Mouse (Mus musculus): Measurements from ENCODE around the gene Ddi2. TPM values are rescaled to one million over a fixed set of nuclear protein-coding genes. Genes with fewer than 3 reads are reported as not detected.

Ddi2 gene
- total RNA-seq, 2 experiments from 2014 or later: 35.0 to 37.6 TPM

GRCm38 (mm10) chr4:141663122-141663931 lies 59.9 kb downstream of the Ddi2 start:
- intact Hi-C loops (cut with DNase I; ENCODE audit: low total_unique reads): no loop called here

GRCm38 (mm10) chr4:141660884-141661283 lies 62.3 kb downstream of the Ddi2 start:
- intact Hi-C loops (cut with DNase I; ENCODE audit: low total_unique reads): no loop called here
- no peak for DNase-seq

More at GRCm38 (mm10) chr4:141663122-141663931, 59.9 kb downstream of the Ddi2 start:
- peak; percentile 42 for DNase-seq

DNA sequence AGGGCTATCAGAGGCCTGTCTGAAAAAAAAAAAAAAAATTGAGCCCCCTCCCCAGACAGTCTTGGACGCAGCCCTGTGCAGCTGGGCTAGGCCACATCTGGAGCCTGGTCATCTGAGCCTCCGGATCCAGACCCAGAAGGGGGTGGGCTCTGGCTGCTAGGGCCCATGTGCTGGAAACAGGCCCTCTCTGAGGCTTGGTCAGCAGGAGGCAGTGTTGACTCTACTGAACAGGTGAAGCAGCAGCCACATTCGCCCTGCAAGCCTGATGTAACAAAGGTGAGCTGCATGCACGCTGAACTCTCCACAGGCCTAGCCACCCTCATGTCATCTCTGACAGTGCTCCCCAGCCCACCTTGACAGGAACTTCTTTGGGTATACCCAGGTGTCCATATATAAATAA lies 63.5 kb downstream of the Ddi2 start:
- peak; percentile 45 for DNase-seq

GRCm38 (mm10) chr4:141658846-141659484 lies 64.3 kb downstream of the Ddi2 start:
- DNase-seq: no peak
- intact Hi-C loops (cut with DNase I; ENCODE audit: low total_unique reads): no loop called here

More for the DNA sequence above, 63.5 kb downstream of the Ddi2 start:
- intact Hi-C loops (cut with DNase I; ENCODE audit: low total_unique reads): no loop called here

DNA sequence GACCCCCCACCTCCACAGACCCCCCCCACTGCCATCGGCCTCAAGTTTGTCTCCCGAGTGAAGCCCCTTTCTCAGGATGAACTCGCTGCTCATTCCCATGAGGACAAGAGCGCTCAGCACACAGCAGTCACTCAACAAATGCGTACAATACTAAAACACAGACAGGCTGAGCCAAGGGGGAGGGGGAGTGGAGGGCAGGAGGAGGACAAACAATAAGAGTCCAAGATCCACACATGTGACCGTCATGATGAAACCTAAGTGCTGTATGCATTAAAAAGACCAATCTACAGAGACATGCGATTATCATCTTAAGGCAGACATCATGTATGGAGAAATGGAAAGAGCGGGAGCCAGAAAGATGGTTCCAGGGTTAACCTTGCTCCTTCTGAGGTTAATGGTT lies 66.3 kb downstream of the Ddi2 start:
- intact Hi-C loops (cut with DNase I; ENCODE audit: low total_unique reads): no loop called here

GRCm38 (mm10) chr4:141655908-141656608 lies 67.2 kb downstream of the Ddi2 start:
- intact Hi-C loops (cut with DNase I; ENCODE audit: low total_unique reads): no loop called here
- DNase-seq: no peak

More for the DNA sequence above, 66.3 kb downstream of the Ddi2 start:
- DNase-seq: no peak

DNA sequence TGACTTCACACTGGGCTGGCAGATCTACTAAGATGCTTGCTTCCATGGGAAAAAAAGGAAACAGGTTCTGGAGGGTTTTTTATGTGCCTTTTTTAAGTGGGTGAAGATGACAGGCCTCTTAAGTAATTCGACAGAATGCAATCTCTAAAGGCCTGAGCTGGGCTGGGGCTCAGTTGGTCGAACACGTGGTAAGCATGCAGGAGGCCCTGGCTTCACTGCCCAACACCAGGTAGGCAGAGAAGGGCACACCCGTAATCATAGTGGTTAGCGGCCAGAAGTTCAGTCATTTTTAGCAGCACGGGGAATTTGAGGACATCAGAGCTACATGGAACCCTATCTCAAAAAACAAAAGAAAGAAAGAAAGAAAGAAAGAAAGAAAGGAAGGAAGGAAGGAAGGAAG lies 68.7 kb downstream of the Ddi2 start:
- intact Hi-C loops (cut with DNase I; ENCODE audit: low total_unique reads): no loop called here

GRCm38 (mm10) chr4:141653813-141654212 lies 69.4 kb downstream of the Ddi2 start:
- intact Hi-C loops (cut with DNase I; ENCODE audit: low total_unique reads): no loop called here
- no peak for DNase-seq

More for the DNA sequence above, 68.7 kb downstream of the Ddi2 start:
- no peak for DNase-seq

GRCm38 (mm10) chr4:141653044-141653443 lies 70.2 kb downstream of the Ddi2 start:
- no peak for DNase-seq
- intact Hi-C loops (cut with DNase I; ENCODE audit: low total_unique reads): no loop called here

- intact Hi-C loops (cut with DNase I; ENCODE audit: low total_unique reads): no loop called here
- no peak for DNase-seq
Observed at GRCm38 (mm10) chr4:141651944-141652343, 71.3 kb downstream of the Ddi2 start.

- DNase-seq: no peak
Observed at GRCm38 (mm10) chr4:141651286-141651685, 71.9 kb downstream of the Ddi2 start.

GRCm38 (mm10) chr4:141649244-141649643 lies 74.0 kb downstream of the Ddi2 start:
- intact Hi-C loops (cut with DNase I; ENCODE audit: low total_unique reads): no loop called here
- no peak for DNase-seq

More at GRCm38 (mm10) chr4:141651286-141651685, 71.9 kb downstream of the Ddi2 start:
- intact Hi-C loops (cut with DNase I; ENCODE audit: low total_unique reads): no loop called here

- intact Hi-C loops (cut with DNase I; ENCODE audit: low total_unique reads): no loop called here
- no peak for DNase-seq
Observed at GRCm38 (mm10) chr4:141648262-141648661, 75.0 kb downstream of the Ddi2 start.

- intact Hi-C loops (cut with DNase I; ENCODE audit: low total_unique reads): no loop called here
Observed at GRCm38 (mm10) chr4:141647187-141647586, 76.0 kb downstream of the Ddi2 start.

DNA sequence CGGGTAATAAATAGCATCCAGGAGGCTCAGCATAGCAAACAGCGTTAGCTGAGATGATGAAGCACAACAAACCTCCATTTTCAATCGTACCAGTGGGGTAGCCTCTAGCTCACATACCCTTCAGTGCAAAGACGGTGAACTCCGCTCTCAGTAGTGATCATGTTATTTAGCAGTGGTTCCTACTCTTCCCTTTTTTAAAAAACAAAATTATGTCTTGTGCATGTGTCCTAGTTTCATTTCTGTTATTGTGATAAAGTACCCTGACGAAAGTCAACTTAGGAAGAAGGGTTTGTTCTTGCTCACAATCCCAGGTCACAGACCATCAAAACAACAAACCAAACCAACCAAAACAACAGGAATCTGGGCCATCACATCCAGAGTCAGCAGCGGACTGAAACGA lies 77.2 kb downstream of the Ddi2 start:
- intact Hi-C loops (cut with DNase I; ENCODE audit: low total_unique reads): no loop called here
- no peak for DNase-seq

More at GRCm38 (mm10) chr4:141647187-141647586, 76.0 kb downstream of the Ddi2 start:
- DNase-seq: no peak

- intact Hi-C loops (cut with DNase I; ENCODE audit: low total_unique reads): no loop called here
- DNase-seq: peak; percentile 74
Observed at GRCm38 (mm10) chr4:141643118-141643855, 79.9 kb downstream of the Ddi2 start.

GRCm38 (mm10) chr4:141641961-141642811 lies 81.0 kb downstream of the Ddi2 start:
- no peak for DNase-seq
- intact Hi-C loops (cut with DNase I; ENCODE audit: low total_unique reads): no loop called here

DNA sequence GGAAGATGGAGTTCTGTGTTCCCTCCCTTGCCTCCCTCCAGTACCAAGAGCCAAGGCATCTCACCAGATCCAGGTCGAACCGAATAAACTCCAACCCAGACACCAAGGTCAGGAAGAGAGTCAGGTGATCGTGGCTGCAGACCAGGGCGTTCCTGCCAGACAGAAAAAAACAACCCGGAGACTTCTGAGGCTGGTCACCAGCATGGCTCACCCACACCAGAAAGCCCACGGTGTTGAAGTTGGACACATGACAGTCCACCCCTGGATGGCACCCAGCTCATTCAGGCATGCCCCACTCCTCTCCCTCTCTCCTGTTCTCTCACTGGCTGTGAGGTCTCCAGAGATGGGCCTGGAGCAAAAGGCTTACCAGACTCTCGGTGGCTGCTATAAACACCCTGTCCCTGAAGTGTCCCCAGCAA lies 81.9 kb downstream of the Ddi2 start:
- no peak for DNase-seq
- intact Hi-C loops (cut with DNase I; ENCODE audit: low total_unique reads): no loop called here

DNA sequence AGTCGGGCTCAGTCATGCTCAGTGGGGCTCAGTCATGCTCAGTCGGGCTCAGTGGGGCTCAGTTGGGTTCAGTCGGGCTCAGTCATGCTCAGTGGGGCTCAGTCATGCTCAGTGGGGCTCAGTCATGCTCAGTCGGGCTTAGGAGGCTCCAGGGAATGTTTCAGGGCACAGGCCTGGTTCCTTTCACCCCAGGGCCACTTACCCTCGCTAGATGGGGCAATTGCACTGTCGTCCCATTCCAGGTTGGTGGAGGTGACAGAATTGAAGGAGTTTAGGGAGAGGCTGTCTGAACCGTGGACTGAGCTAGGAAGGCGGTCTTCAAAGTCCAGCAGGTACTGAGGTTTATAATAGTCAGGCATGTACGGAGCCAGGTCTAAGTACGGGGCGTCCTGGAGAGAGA lies 83.7 kb downstream of the Ddi2 start:
- intact Hi-C loops (cut with DNase I; ENCODE audit: low total_unique reads): no loop called here
- no peak for DNase-seq

All from gastrocnemius, postnatal 14 days (tissue).